Mouse (Mus musculus) megakaryocyte, embryonic 14.5 days (primary cell): ENCODE results near the gene Inafm2. TPM values are rescaled to one million over a fixed set of nuclear protein-coding genes. Genes with fewer than 3 reads are reported as not detected.

Experiments used
- H3K27me3 ChIP-seq: replicated peaks from 2 replicates; pipeline ENCODE3; 2012; ENCODE audit warnings: inconsistent platforms
- H3K36me3 ChIP-seq: replicated peaks from 2 replicates; pipeline ENCODE3; 2012; ENCODE audit warnings: low read length, inconsistent platforms, mixed read lengths
- H3K4me1 ChIP-seq: 2 replicates; pipeline ENCODE4 v1.6.1; 2012; ENCODE audit warnings: inconsistent platforms
- H3K4me3 ChIP-seq: replicated peaks from 2 replicates; pipeline ENCODE3; 2012; ENCODE audit warnings: moderate library complexity, mild to moderate bottlenecking, inconsistent platforms
- H3K9me3 ChIP-seq: 2 replicates; pipeline ENCODE4 v1.6.1; 2012; ENCODE audit warnings: inconsistent platforms
- FLI1 ChIP-seq: IDR thresholded peaks from 2 replicates; pipeline ENCODE4 v1.6.1; 2012; ENCODE audit warnings: low read length, inconsistent platforms, mixed read lengths
- GATA1 ChIP-seq: IDR thresholded peaks from 3 replicates; pipeline ENCODE4 v1.6.1; 2012; ENCODE audit warnings: mixed read lengths, low read length, inconsistent platforms, borderline replicate concordance
- polyA plus RNA-seq: library from polyadenylated mRNA; stranded (reverse); fragments of >175 nt; gene quantifications from 2 replicates; pipeline ENCODE4 v1.2.3, GENCODE M21; 2012; ENCODE audit warnings: low replicate concordance; ENCODE audit not compliant: insufficient read depth

Inafm2 gene
- polyA plus RNA-seq, result 374 and 820 TPM in 2 replicates

DNA sequence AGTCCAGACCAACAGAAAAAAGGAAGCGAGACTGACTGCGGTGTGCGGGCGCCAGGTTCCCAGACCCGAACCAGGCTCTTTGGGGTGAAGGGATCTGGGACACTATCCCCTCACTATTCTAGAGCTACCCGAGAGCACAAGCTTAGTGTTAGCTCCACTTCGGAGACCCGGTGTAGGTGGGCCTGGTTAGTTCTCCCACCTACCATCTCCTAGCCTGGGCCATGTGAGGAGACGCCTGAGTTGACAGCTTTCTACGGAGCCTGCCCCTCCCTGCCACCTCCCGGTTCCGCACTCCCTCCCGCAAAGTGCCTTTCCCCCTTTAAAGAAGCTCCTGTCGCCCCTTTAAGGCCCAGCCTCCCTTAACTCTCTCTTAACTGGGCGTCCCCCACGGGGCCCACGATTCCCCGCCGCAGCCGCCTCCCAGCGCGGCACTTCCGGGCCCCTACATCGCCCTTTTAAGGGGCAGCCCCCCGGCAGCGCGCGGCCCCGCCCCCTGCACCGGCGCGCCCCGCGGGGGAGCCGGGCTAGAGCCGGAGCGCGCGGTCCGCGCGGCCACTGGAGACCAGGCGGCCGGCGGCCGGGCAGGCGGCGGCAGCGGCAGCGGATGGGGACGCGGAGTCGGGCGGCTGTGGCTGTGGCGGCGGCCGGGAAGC, at the start of gene Inafm2:
Inafm2 (plus strand) TSS at position 527 of the 653 bp plus-strand sequence.
- Histone ChIP-seq H3K27me3 (no peaks in the 10 kb centered on the region), H3K4me3 (peak within 1 kb of the TSS; percentile 100), H3K9me3 (no peaks in the 10 kb centered on the region), H3K36me3 (peaks cover 44% of the 10 kb centered on the region), H3K4me1 (peaks cover 54% of the 10 kb centered on the region)
- no peak for TF ChIP-seq FLI1
- TF ChIP-seq GATA1, result no peak

DNA sequence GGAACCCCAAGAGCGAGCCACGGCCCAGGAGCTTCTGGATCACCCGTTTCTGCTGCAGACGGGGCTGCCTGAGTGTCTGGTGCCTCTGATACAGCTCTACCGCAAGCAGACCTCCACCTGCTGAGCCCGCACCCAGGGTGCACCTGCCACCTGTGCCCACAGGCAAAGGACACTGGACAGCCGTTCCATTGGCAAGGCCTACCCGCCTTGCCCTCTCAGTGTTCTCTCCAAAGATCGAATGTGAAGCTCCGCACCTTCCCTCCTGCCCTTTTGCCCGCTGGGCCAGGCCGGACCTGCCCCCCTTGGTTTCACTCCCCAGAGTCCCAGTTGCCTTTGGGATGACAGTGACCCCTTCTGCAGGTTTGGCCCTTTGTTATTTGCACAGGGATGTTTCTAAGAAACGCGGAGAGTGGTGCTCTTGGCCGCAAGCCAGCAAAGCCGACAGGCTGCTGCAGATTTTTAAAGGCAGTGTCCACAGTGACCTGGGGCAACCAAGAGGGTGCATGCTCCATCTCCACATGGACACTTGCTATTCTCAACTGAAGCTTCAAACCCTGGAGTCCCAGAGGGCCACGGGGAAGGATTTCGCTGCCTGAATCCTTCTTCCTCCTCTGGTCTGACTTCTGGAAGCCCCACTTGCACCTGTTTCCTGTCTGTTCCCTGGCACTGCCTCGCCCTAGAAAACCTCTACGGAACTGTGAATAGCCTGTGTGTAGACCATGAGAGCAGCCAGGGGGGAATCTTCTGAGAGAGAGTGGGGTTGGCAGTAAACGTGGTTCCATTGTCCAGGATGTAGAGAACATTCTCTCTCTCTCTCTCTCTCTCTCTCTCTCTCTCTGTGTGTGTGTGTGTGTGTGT, 48.9 kb upstream of the Inafm2 start:
- Histone ChIP-seq H3K4me3 (no peak overlapping the region), H3K27me3 (peaks cover 66% of the 10 kb centered on the region), H3K4me1 (peaks cover 53% of the 10 kb centered on the region), H3K36me3 (peaks cover 45% of the 10 kb centered on the region), H3K9me3 (no peaks in the 10 kb centered on the region)
- no peak for TF ChIP-seq GATA1
- no peak for TF ChIP-seq FLI1

DNA sequence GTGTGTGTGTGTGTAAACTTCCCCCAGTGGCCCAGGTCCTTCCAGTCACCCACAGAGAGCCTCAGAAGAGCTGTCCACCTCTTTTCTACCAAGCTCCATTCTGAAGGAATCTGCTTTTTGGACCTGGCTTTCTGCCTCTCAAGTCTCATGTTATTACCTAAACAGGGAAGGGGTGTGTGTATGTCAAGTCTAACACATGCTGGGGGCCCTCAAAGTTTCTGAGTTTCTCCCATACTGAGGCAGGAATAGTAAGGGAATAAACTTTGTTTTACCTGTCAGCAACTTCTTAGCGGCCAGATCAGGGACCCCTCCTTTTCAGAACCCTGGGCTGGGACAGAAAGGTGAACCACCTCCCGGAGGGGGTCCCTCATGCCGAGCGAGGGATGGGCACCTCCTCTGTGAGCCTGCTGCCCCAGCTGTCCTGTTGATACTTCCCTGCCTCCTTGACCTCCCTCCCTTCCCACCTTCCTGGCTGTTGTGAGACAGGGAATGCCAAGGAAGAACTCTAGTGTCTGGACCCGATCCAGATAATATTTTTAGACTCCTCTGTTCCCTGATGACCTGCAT, 48.2 kb upstream of the Inafm2 start:
- H3K27me3 ChIP-seq, result peaks cover 69% of the 10 kb centered on the region
- TF ChIP-seq FLI1, result no peak
- no peak for TF ChIP-seq GATA1

DNA sequence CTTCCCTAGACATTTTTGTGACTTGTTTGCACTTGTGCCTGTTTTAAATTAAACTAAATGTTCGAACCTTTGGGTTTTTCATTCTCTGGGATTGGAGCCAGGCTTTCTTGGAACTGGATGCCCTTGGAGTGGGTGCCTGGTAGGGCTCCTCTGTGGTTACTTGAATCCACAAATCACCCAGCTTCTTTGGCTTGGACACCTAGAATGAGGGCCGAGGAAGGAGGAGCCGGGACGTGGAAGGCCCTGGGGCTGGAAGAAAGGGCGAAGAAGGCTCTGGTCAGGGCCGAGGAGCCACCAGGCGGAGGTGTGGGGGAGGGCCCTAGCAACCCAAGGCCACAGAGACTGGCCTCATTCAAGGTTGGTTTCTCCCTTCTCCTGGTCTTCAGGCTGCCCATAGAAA, 47.6 kb upstream of the Inafm2 start:
- Histone ChIP-seq H3K36me3 (peaks cover 41% of the 10 kb centered on the region), H3K4me3 (no peak overlapping the region), H3K4me1 (peaks cover 65% of the 10 kb centered on the region), H3K9me3 (no peaks in the 10 kb centered on the region), H3K27me3 (peaks cover 73% of the 10 kb centered on the region)
- TF ChIP-seq GATA1, result no peak
- no peak for TF ChIP-seq FLI1

More for the DNA sequence above, 48.2 kb upstream of the Inafm2 start:
- H3K4me3 ChIP-seq, result no peak overlapping the region
- peaks cover 60% of the 10 kb centered on the region for H3K4me1 ChIP-seq
- H3K9me3 ChIP-seq, result no peaks in the 10 kb centered on the region
- H3K36me3 ChIP-seq, result peaks cover 42% of the 10 kb centered on the region

DNA sequence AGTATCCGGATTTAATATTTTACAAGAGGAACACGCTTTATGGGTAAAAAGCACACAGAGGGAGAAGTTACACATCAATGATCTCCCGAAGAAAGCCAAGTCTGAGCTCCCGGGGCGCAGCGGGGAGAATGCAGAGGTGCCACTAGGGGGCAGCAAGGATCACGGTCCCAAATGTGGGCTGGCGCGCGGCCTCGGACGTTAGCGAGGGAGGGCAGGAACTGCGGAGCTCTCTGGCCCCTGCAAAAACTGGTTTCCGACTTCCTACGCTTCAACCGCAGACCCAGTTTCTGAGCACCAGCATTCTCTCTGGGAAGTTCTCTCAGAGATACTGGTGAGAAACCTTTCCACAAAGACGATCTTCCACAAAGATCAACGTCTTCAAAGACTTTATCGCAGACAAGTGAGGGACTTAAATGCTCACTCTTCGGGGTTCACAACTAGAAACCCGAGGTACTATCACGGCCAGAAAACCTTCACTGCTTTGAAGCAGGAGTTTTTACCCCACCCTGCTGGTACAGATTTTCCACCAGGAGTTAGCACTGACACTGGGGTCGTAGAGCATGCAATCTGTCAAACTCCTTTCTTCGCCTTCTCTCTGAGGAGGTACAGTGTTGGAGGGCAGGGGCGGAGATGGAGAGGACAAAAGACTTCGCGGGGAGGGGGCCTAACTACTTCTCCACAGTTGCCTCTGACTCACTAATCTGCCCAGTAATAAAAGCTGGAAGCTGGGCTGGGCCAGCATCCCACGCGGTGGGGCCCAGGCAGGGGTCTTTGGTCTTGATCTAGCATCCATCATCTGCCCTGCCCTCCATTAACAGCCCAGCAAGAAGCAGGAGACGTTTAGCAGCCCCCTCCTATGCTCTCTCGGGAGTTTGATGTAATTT, 45.1 kb upstream of the Inafm2 start:
- no peak for TF ChIP-seq FLI1
- no peak for TF ChIP-seq GATA1
- Histone ChIP-seq H3K36me3 (peaks cover 20% of the 10 kb centered on the region), H3K27me3 (peaks cover 77% of the 10 kb centered on the region), H3K9me3 (no peaks in the 10 kb centered on the region), H3K4me1 (peaks cover 85% of the 10 kb centered on the region), H3K4me3 (peak overlapping the region; percentile 84)

DNA sequence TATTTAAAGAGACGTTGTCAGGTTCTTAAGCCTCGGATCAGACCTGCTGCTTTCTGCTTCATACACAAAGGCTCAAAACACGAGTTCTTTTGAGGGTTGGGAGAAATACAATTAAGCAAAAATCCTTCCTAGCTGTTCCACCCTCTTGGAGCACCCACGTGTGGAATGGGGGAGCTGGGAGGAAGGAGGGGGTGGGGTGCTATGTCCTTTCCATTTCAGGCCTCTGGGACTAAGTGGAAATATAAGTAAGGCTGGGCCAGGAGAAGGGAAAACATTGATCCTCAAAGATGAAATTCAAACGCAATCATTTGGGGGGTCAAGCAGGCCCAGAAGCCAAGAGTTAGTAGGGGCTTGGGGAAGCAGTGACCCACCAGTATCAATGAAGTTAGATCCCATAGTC, 44.4 kb upstream of the Inafm2 start:
- Histone ChIP-seq H3K36me3 (peaks cover 18% of the 10 kb centered on the region), H3K4me3 (no peak overlapping the region), H3K27me3 (peaks cover 78% of the 10 kb centered on the region), H3K9me3 (no peaks in the 10 kb centered on the region), H3K4me1 (peaks cover 87% of the 10 kb centered on the region)
- TF ChIP-seq FLI1, result no peak
- no peak for TF ChIP-seq GATA1

DNA sequence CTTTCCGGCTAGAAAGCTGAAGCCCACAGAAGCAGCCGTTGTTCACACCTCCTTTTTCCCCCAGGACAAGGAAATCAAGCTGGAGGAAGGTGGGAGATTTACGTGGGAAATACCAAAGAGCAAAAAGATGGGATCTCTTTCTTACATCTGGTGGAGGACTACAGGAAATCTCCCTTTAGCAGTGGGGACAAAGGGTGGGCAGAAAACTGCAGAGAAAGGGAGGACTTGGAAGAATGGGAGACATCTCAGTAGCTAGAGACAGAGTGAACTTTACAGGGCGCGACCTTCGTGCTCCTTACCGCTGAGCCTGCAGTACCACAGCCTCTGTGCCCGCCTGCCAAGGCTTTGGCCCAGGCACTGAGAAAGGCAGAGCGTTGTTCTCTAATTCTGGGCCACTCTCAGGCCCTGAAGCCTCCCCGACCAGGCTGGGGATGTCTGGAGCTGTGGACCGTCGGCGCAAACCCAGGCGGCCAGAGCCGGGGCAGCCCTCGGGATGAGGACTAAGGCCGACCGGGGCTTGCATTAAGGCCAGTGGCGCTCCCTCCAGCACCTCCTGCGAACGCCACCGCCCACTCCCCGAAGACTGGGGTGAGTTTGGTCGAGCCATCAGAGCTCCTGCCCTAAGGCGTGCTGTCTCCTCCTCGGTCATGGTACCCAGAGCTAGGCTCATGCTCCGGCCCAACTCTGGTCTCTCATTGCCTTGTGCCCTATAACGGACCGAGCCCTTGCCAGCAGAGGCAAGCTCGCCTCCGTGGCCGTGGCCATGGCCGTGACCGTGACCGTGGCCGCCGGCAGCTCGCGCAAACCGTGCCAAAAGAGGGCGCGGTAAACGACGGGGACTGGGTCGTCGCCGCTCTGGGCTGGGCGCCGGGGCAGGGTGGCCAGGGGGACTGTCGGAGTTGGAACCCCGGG, 43.3 kb upstream of the Inafm2 start:
- peaks cover 14% of the 10 kb centered on the region for H3K36me3 ChIP-seq
- TF ChIP-seq FLI1, result no peak
- TF ChIP-seq GATA1, result no peak
- H3K4me1 ChIP-seq, result peaks cover 87% of the 10 kb centered on the region
- H3K27me3 ChIP-seq, result peaks cover 70% of the 10 kb centered on the region
- H3K9me3 ChIP-seq, result no peaks in the 10 kb centered on the region
- H3K4me3 ChIP-seq, result peak overlapping the region; percentile 95

DNA sequence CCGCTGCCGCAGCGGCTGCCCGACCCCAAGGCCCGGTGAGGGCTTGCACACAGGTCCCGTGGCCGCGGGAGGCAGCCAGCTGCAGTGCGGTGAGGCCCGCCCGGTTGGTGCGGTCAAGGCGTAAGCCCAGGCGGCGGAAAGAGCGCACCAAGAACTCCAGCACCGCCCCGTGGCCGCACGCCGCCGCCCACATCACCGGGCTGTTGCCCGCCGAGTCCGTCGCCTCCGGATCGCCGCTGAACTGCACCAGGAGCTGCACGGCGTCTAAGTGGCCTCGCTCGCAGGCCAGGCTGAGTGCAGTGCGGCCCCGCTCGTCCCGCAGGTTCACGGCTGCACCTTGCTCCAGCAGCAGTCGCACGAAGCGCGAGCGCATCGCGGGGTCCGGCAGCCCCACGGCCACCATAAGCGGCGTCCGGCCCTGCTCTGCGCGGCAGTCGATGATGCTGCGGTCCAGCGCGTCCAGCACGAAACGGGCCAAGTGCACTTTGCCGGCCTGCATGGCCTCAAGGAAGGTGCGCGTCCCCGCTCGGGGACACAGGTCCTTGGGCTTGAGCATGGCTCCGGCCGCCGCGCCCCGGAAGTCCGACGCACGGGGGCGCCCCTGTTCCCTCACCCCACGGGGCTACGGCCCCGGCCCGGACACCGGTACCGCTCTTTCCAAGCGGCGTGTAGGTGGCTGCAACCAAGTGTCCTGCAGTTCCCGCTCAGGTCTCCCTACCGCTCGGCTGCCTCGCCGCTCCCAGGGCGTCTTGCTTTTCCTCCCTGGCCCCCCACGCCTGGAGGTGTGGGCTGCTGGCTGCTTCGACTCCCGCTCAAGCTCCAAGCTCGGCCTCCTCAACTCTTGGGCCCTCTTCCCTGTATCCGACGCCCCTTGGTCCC, 42.4 kb upstream of the Inafm2 start:
- Histone ChIP-seq H3K27me3 (peaks cover 64% of the 10 kb centered on the region), H3K36me3 (peaks cover 21% of the 10 kb centered on the region), H3K4me1 (peaks cover 89% of the 10 kb centered on the region), H3K4me3 (peak overlapping the region; percentile 95), H3K9me3 (no peaks in the 10 kb centered on the region)
- no peak for TF ChIP-seq GATA1
- TF ChIP-seq FLI1, result no peak
